Mouse (Mus musculus) embryonic facial prominence, embryonic 14.5 days (tissue): ENCODE measurements around the gene Gm49361. TPM values are rescaled to one million over a fixed set of nuclear protein-coding genes. Genes with fewer than 3 reads are reported as not detected.
A peak's percentile ranks its signal among the peaks of the same experiment; 100 is the strongest.

Source experiments
- ATAC-seq: fragments of 200-750 bp; cut with Nextera tagmentation; 2 replicates; pipeline ENCODE4 v1.8.0; 2017; ENCODE audit warnings: low read depth, moderate number of reproducible peaks, moderate TSS enrichment
- DNase-seq: peaks from one replicate; pipeline ENCODE4 v3.0.0-alpha.2; 2015; ENCODE audit warnings: low spot score
- H3K27ac ChIP-seq: fragments of 300-500 bp; sonication (generic); replicated peaks from 2 replicates; pipeline ENCODE4 v1.5.1; 2014; ENCODE audit warnings: low read depth, mild to moderate bottlenecking, low read length, moderate library complexity
- H3K27me3 ChIP-seq: fragments of 300-500 bp; sonication (generic); replicated peaks from 2 replicates; pipeline ENCODE4 v1.6.1; 2014; ENCODE audit warnings: low read length; ENCODE audit not compliant: control insufficient read depth, insufficient read depth
- H3K36me3 ChIP-seq: fragments of 300-500 bp; sonication (generic); 2 replicates; pipeline ENCODE4 v1.6.1; 2014; ENCODE audit warnings: low read length, mixed read lengths; ENCODE audit not compliant: control insufficient read depth, insufficient read depth
- H3K4me1 ChIP-seq: fragments of 300-500 bp; sonication (generic); 2 replicates; pipeline ENCODE4 v1.6.1; 2014; ENCODE audit warnings: antibody characterized with exemption, low read length; ENCODE audit not compliant: control insufficient read depth, insufficient read depth
- H3K4me2 ChIP-seq: fragments of 300-500 bp; sonication (generic); 2 replicates; pipeline ENCODE4 v1.6.1; 2014; ENCODE audit warnings: low read depth, mild to moderate bottlenecking, low read length, moderate library complexity, mixed read lengths
- H3K4me3 ChIP-seq: fragments of 300-500 bp; sonication (generic); 2 replicates; pipeline ENCODE4 v1.5.1; 2014; ENCODE audit warnings: low read depth, mild to moderate bottlenecking, low read length
- H3K9ac ChIP-seq: fragments of 300-500 bp; sonication (generic); 2 replicates; pipeline ENCODE4 v1.6.1; 2014; ENCODE audit warnings: low read depth, mild to moderate bottlenecking, low read length, moderate library complexity, mixed read lengths
- H3K9me3 ChIP-seq: fragments of 300-500 bp; sonication (generic); 2 replicates; pipeline ENCODE4 v1.6.1; 2016; ENCODE audit warnings: low read length; ENCODE audit not compliant: control insufficient read depth
- WGBS: fragments of 180-500 bp; shearing (Covaris S2); extraction: QIAGEN DNeasy Blood & Tissue Kit; methylation state at CpG from one replicate; pipeline ENCODE4 v1.1.7; 2014; 5-methylcytosine and 5-hydroxymethylcytosine counted together
- polyA plus RNA-seq: library from polyadenylated mRNA; unstranded; fragments of >200 nt; fragmentation: Nextera tagmentation; extraction: Ambion mirVana; gene quantifications from 2 replicates; pipeline ENCODE4 v1.2.1, GENCODE M21; 2014

The Gm49361 gene
- polyA plus RNA-seq, 1 experiment from 2014 or later = not detected

GRCm38 (mm10) chr14:57705075-57705474 lies 40.8 kb downstream of the Gm49361 start:
- Histone ChIP-seq H3K27me3 (no peaks in the 10 kb centered on the region), H3K27ac (no peak overlapping the region), H3K9ac (no peak overlapping the region), H3K4me2 (no peak overlapping the region), H3K4me1 (peaks cover 13% of the 10 kb centered on the region; the same call in 1 of the 2 replicates), H3K4me3 (no peak overlapping the region), H3K36me3 (peaks cover 30% of the 10 kb centered on the region; the same call in 1 of the 2 replicates), H3K9me3 (no peaks in the 10 kb centered on the region)
- DNase-seq (no peak), ATAC-seq (no peak)
- 89% methylated on average over 4 of the region's 4 CpGs for WGBS

GRCm38 (mm10) chr14:57701915-57702477 lies 43.9 kb downstream of the Gm49361 start:
- peaks cover 54% of the 10 kb centered on the region for H3K36me3 ChIP-seq
- H3K4me2 ChIP-seq = no peak overlapping the region
- H3K4me3 ChIP-seq = no peak overlapping the region
- H3K4me1 ChIP-seq = peaks cover 4% of the 10 kb centered on the region; the same call in 1 of the 2 replicates
- H3K27me3 ChIP-seq = no peaks in the 10 kb centered on the region
- 0 out of 2 replicates have a peak overlapping the region, but pooled peaks have one; percentile 23 for H3K27ac ChIP-seq
- peak; percentile 72 for DNase-seq
- ATAC-seq = peak; percentile 42; the same call in 1 of the 2 replicates
- no peaks in the 10 kb centered on the region for H3K9me3 ChIP-seq
- no peak overlapping the region for H3K9ac ChIP-seq
- 43% methylated on average over 12 of the region's 12 CpGs for WGBS

DNA sequence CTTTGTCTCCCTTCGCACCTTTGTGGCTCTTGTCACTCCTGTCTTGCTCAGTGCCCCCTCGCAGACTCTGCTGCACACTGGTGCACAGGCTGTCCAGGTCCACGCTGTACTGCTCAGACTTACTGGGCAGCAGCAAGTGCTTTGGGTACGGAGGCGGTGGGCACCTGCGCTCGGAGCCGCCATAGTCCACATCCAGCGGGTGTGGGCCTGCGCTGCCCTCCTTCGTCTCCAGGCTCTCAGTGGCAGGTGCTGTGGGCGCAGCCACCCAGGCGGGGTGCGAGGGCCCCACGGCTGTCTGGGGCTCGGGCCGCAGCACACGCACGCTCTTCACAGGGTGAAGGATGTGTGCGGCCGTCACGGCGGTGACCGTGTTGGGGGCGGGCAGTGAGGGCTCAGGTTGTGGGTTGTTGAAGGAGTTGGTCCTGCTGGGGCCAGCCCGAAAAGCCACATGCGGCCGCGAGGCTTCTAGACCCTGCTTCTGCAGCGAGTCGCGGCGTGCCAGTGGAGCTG lies 46.4 kb downstream of the Gm49361 start:
- Histone ChIP-seq H3K9me3 (no peaks in the 10 kb centered on the region), H3K9ac (no peak overlapping the region), H3K36me3 (peaks cover 67% of the 10 kb centered on the region), H3K27ac (no peak overlapping the region), H3K27me3 (no peaks in the 10 kb centered on the region), H3K4me1 (no peaks in the 10 kb centered on the region), H3K4me3 (no peak overlapping the region), H3K4me2 (no peak overlapping the region)
- WGBS = 96% methylated on average over 20 of the region's 33 CpGs
- no peak for DNase-seq
- ATAC-seq = no peak

DNA sequence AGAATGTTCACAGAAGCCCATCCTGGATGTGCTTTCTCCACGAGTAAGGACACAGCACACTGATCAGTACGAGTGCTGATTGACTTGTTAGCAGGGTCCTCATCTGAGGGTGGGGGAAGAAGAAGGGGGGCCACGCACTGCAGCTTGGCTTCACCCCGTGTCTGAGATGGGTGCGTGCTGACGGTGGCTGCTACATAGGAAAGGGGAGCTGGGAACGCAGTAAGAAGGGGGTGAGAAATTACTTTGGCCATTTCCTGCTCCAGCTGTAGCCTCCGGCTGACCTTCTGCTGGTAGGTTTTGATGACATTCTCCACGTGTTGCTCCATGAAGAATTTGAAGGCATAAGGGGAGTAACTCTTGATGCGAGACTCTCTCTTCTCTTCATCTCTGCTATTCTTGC lies 46.9 kb downstream of the Gm49361 start:
- no peak overlapping the region for H3K4me2 ChIP-seq
- no peak overlapping the region for H3K4me3 ChIP-seq
- WGBS = 88% methylated on average over 10 of the region's 10 CpGs
- H3K27me3 ChIP-seq = no peaks in the 10 kb centered on the region
- ATAC-seq (no peak), DNase-seq (no peak)
- H3K27ac ChIP-seq = no peak overlapping the region
- no peaks in the 10 kb centered on the region for H3K9me3 ChIP-seq
- peaks cover 72% of the 10 kb centered on the region for H3K36me3 ChIP-seq
- H3K4me1 ChIP-seq = no peaks in the 10 kb centered on the region
- no peak overlapping the region for H3K9ac ChIP-seq

- Histone ChIP-seq H3K9ac (no peak overlapping the region), H3K4me3 (no peak overlapping the region), H3K4me1 (no peaks in the 10 kb centered on the region), H3K27me3 (no peaks in the 10 kb centered on the region), H3K4me2 (no peak overlapping the region), H3K27ac (no peak overlapping the region), H3K9me3 (no peaks in the 10 kb centered on the region), H3K36me3 (peaks cover 85% of the 10 kb centered on the region)
- DNase-seq (peak; percentile 25), ATAC-seq (no peak)
- WGBS = 92% methylated on average over 15 of the region's 15 CpGs
Measured at GRCm38 (mm10) chr14:57696066-57696465, 49.8 kb downstream of the Gm49361 start.

DNA sequence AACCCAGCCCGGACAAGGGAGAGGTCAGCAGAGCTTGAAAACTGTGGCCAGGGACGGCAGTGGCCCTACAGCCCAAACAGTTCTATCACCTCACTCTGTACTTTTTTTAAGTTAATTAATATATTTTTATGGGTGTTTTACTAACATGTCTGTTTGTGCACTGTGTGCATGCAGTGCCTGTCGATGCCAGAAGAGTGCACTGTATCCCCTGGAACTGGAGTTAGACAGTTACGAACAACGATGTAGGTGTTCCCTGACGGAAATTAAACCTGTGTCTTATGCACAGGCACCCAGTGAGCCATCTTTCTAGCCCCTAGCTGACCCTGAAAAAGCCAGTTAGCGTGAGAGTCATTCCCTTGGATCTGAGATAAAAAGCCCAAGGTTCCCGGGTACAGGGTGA lies 50.4 kb downstream of the Gm49361 start:
- Histone ChIP-seq H3K4me3 (no peak overlapping the region), H3K9ac (no peak overlapping the region), H3K4me1 (no peaks in the 10 kb centered on the region), H3K36me3 (peaks cover 88% of the 10 kb centered on the region), H3K27ac (no peak overlapping the region), H3K4me2 (no peak overlapping the region), H3K9me3 (no peaks in the 10 kb centered on the region), H3K27me3 (no peaks in the 10 kb centered on the region)
- WGBS = 87% methylated on average over 8 of the region's 8 CpGs
- DNase-seq (peak; percentile 13), ATAC-seq (no peak)

GRCm38 (mm10) chr14:57694246-57694645 lies 51.7 kb downstream of the Gm49361 start:
- Histone ChIP-seq H3K9me3 (no peaks in the 10 kb centered on the region), H3K36me3 (peaks cover 88% of the 10 kb centered on the region), H3K27ac (no peak overlapping the region), H3K4me3 (no peak overlapping the region), H3K4me2 (no peak overlapping the region), H3K4me1 (no peaks in the 10 kb centered on the region), H3K27me3 (no peaks in the 10 kb centered on the region), H3K9ac (no peak overlapping the region)
- ATAC-seq = no peak
- no peak for DNase-seq
- WGBS = 85% methylated on average over 16 of the region's 16 CpGs

GRCm38 (mm10) chr14:57692517-57693130 lies 53.3 kb downstream of the Gm49361 start:
- 93% methylated on average over 17 of the region's 17 CpGs for WGBS
- no peak overlapping the region for H3K27ac ChIP-seq
- H3K4me2 ChIP-seq = no peak overlapping the region
- no peaks in the 10 kb centered on the region for H3K27me3 ChIP-seq
- H3K9ac ChIP-seq = no peak overlapping the region
- H3K4me1 ChIP-seq = no peaks in the 10 kb centered on the region
- no peak for DNase-seq
- no peaks in the 10 kb centered on the region for H3K9me3 ChIP-seq
- H3K36me3 ChIP-seq = peaks cover 87% of the 10 kb centered on the region
- no peak overlapping the region for H3K4me3 ChIP-seq
- ATAC-seq = no peak

DNA sequence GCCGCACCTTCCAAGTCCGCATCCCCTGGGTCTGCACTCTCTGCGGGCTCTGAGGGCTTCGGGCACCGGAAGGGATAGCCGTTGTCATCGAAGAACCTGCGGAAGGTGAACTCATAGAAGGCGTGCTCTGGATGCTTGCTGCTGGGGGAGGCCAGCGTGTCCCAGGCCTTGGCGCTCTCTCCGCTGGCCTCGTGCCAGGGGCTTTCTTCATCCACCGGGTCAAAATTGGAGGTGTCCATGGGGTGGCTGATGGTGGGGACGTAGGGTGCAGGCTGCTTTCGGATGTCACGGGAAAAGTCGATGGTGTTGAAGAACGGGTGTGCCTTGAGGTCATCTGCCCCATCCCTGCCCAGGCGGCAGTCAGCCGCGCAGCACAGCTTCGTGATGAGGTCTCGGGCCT lies 54.6 kb downstream of the Gm49361 start:
- ATAC-seq (no peak), DNase-seq (no peak)
- no peaks in the 10 kb centered on the region for H3K9me3 ChIP-seq
- WGBS = 95% methylated on average over 24 of the region's 24 CpGs
- no peak overlapping the region for H3K4me3 ChIP-seq
- no peak overlapping the region for H3K27ac ChIP-seq
- H3K9ac ChIP-seq = no peak overlapping the region
- peaks cover 75% of the 10 kb centered on the region for H3K36me3 ChIP-seq
- H3K4me2 ChIP-seq = no peak overlapping the region
- H3K4me1 ChIP-seq = no peaks in the 10 kb centered on the region
- no peaks in the 10 kb centered on the region for H3K27me3 ChIP-seq
